Mouse (Mus musculus): ENCODE data around the gene Mael. TPM values are rescaled to one million over a fixed set of nuclear protein-coding genes. Genes with fewer than 3 reads are reported as not detected.

Gene Mael
- polyA plus RNA-seq, 1 experiment: not detected

DNA sequence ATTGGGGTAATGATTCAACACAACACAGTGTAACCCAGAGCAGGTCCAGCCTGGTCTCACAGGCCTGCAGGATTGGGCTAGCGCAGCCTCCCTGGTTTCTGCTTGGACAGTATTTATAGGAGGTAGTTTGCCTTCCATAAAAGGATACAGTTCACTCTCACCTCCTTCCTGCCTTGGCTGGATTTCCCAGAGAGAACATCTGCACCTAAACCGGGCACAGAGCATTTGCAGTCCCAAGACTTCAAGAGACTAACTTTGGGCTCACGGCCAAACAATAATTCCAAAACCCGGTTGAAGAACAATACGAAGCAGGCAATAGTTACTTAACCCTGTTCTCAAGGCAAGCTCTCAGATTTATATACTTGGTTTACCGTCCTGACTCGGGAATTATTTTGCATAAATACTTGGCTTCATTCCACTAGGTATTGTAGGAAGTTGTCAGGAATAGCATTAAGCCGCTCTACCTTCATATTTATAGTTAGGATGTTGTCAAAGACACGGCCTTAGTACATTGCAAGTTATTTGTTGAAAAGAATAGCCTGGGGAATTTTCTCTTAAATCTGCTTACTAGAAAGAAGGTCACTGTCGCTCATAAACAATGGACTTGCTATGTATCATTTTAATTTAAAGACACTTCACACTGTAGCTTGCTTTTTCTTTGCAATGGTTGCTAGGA, 55.5 kb downstream of the Mael start:
- Histone ChIP-seq H3K27ac (ENCODE audit: insufficient read depth, low read length) (no peak overlapping the region), H3K36me3 (ENCODE audit: control insufficient read depth, insufficient read depth, low read length) (no peaks in the 10 kb centered on the region), H3K4me3 (ENCODE audit: extremely low read depth, insufficient read depth, insufficient read length) (no peak overlapping the region), H3K27me3 (ENCODE audit: control insufficient read depth, insufficient read depth, low read length) (no peaks in the 10 kb centered on the region), H3K4me1 (ENCODE audit: control insufficient read depth, insufficient read depth, insufficient read length) (no peaks in the 10 kb centered on the region)
- DNase-seq (ENCODE audit: low read depth in 1 of 2, low spot score in 2 of 2): no peak
- TF ChIP-seq POLR2A (IDR thresholded peaks at IDR 0.05; ENCODE audit: low read depth, low read length) (no peak), CTCF (IDR thresholded peaks at IDR 0.05; ENCODE audit: extremely low read depth, insufficient read depth, insufficient read length, insufficient replicate concordance) (no peak)
- WGBS: 88% methylated on average over 10 of the region's 10 CpGs

DNA sequence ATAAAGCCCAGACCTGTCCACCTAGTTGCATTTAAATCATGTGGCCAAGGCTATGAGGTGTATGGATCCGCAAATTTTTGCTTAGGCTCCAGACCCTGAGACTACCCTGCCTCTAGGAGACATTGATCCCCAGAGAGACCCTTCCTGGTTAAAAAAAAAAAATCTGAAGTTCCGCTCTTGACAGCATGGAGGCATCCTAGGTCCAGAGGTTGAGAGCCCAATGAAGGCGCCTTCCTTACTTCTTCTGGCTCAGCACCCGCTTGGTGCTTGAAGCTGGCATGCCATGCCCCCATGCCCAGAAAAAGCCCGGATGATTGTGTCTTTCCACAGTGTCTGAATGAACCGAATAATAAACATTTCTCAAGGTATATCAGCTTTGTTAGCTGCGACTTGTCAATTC, 57.0 kb downstream of the Mael start:
- Histone ChIP-seq H3K27me3 (ENCODE audit: control insufficient read depth, insufficient read depth, low read length) (no peaks in the 10 kb centered on the region), H3K4me3 (ENCODE audit: extremely low read depth, insufficient read depth, insufficient read length) (no peak overlapping the region), H3K27ac (ENCODE audit: insufficient read depth, low read length) (no peak overlapping the region), H3K36me3 (ENCODE audit: control insufficient read depth, insufficient read depth, low read length) (no peaks in the 10 kb centered on the region), H3K4me1 (ENCODE audit: control insufficient read depth, insufficient read depth, insufficient read length) (no peaks in the 10 kb centered on the region)
- no peak for DNase-seq (ENCODE audit: low read depth in 1 of 2, low spot score in 2 of 2)
- no peak for TF ChIP-seq CTCF (IDR thresholded peaks at IDR 0.05; ENCODE audit: extremely low read depth, insufficient read depth, insufficient read length, insufficient replicate concordance)
- no peak for TF ChIP-seq POLR2A (IDR thresholded peaks at IDR 0.05; ENCODE audit: low read depth, low read length)
- 92% methylated on average over 7 of the region's 7 CpGs for WGBS

DNA sequence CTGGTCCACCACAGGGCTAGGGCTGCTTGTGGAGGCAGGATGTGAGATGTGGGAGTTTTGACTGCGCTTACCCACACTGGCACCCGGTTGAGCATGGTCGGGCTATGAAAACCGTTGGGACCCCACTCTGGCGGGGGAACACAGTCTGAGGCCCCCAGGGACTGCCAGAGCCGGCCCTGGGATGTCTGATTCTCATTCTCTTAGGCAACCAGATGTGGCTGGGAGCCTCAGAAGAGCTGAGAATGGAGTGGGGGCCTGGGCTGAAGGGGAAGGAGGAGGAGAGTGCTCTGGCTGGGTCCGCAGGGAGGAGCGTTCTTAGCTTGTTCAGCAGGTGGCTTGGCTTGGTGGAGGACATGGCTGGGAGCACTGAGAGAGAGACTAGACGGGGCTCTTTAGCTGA, 64.9 kb downstream of the Mael start:
- TF ChIP-seq CTCF (IDR thresholded peaks at IDR 0.05; ENCODE audit: extremely low read depth, insufficient read depth, insufficient read length, insufficient replicate concordance) (no peak), POLR2A (IDR thresholded peaks at IDR 0.05; ENCODE audit: low read depth, low read length) (no peak)
- Histone ChIP-seq H3K27me3 (ENCODE audit: control insufficient read depth, insufficient read depth, low read length) (no peaks in the 10 kb centered on the region), H3K4me1 (ENCODE audit: control insufficient read depth, insufficient read depth, insufficient read length) (no peaks in the 10 kb centered on the region), H3K36me3 (ENCODE audit: control insufficient read depth, insufficient read depth, low read length) (no peaks in the 10 kb centered on the region), H3K27ac (ENCODE audit: insufficient read depth, low read length) (no peak overlapping the region), H3K4me3 (ENCODE audit: extremely low read depth, insufficient read depth, insufficient read length) (no peak overlapping the region)
- 70% methylated on average over 9 of the region's 9 CpGs for WGBS
- DNase-seq (ENCODE audit: low read depth in 1 of 2, low spot score in 2 of 2): no peak

DNA sequence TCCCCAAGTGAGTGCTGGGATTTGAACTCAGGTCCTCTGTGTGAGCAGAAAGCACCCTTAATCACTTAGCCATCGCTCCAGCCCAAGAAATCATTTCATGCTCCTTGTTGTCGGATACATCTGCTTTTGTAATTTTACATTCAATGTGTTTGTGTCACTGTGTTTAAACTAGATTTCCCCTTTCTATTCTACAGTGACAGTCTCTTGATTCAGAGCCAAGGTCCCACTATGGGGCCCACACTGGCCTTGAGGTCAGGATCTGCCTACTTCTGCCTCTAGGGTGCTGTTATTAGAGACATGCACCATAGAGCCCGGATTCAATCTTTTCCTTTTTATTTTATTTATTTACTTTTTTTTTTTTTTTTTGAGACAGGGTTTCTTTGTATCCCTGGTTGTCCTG, 65.6 kb downstream of the Mael start:
- Histone ChIP-seq H3K27me3 (ENCODE audit: control insufficient read depth, insufficient read depth, low read length) (no peaks in the 10 kb centered on the region), H3K36me3 (ENCODE audit: control insufficient read depth, insufficient read depth, low read length) (no peaks in the 10 kb centered on the region), H3K27ac (ENCODE audit: insufficient read depth, low read length) (no peak overlapping the region), H3K4me3 (ENCODE audit: extremely low read depth, insufficient read depth, insufficient read length) (no peak overlapping the region), H3K4me1 (ENCODE audit: control insufficient read depth, insufficient read depth, insufficient read length) (no peaks in the 10 kb centered on the region)
- 70% methylated on average over 3 of the region's 3 CpGs for WGBS
- no peak for DNase-seq (ENCODE audit: low read depth in 1 of 2, low spot score in 2 of 2)
- TF ChIP-seq CTCF (IDR thresholded peaks at IDR 0.05; ENCODE audit: extremely low read depth, insufficient read depth, insufficient read length, insufficient replicate concordance) (no peak), POLR2A (IDR thresholded peaks at IDR 0.05; ENCODE audit: low read depth, low read length) (no peak)

DNA sequence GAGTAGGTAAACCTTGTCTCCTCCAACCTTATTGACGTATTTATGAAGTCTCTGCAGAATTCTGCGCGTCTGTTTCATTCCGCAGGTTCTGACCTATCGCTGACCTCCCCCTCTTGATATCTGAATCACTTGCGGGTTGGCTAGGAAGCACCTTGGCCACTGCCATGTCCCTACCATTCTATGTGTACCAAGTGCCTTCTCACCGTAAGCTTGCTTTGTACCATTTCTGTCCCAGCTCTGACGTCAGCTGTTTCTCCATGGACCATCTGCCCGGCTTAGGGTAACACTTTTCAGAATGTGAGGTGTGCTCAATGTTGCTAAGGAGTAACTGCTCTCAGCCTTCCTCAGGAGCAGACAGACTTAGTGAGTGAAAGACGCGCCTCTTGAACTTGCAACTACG, 67.7 kb downstream of the Mael start:
- WGBS: 94% methylated on average over 12 of the region's 12 CpGs
- Histone ChIP-seq H3K27me3 (ENCODE audit: control insufficient read depth, insufficient read depth, low read length) (no peaks in the 10 kb centered on the region), H3K27ac (ENCODE audit: insufficient read depth, low read length) (no peak overlapping the region), H3K4me3 (ENCODE audit: extremely low read depth, insufficient read depth, insufficient read length) (no peak overlapping the region), H3K4me1 (ENCODE audit: control insufficient read depth, insufficient read depth, insufficient read length) (no peaks in the 10 kb centered on the region), H3K36me3 (ENCODE audit: control insufficient read depth, insufficient read depth, low read length) (no peaks in the 10 kb centered on the region)
- TF ChIP-seq POLR2A (IDR thresholded peaks at IDR 0.05; ENCODE audit: low read depth, low read length) (no peak), CTCF (IDR thresholded peaks at IDR 0.05; ENCODE audit: extremely low read depth, insufficient read depth, insufficient read length, insufficient replicate concordance) (no peak)
- no peak for DNase-seq (ENCODE audit: low read depth in 1 of 2, low spot score in 2 of 2)

DNA sequence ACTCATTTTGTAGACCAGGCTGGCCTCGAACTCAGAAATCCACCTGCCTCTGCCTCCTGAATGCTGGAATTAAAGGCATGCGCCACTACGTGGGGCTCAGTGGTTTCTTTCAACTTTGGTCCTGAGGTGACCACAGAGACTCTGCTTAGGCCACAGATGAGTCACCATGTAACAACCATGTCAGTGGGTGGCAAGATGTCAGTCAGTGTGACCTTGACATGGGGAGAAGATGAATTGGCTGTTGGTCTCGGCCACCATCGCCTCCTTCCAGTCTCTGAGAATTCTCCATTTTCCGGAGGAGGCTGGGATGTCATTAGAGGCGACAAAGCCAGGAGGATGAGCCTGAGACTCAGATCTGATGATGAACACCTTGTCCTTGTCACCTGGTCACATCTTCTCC, 68.8 kb downstream of the Mael start:
- Histone ChIP-seq H3K27me3 (ENCODE audit: control insufficient read depth, insufficient read depth, low read length) (no peaks in the 10 kb centered on the region), H3K4me1 (ENCODE audit: control insufficient read depth, insufficient read depth, insufficient read length) (no peaks in the 10 kb centered on the region), H3K27ac (ENCODE audit: insufficient read depth, low read length) (no peak overlapping the region), H3K36me3 (ENCODE audit: control insufficient read depth, insufficient read depth, low read length) (no peaks in the 10 kb centered on the region), H3K4me3 (ENCODE audit: extremely low read depth, insufficient read depth, insufficient read length) (no peak overlapping the region)
- no peak for DNase-seq (ENCODE audit: low read depth in 1 of 2, low spot score in 2 of 2)
- TF ChIP-seq POLR2A (IDR thresholded peaks at IDR 0.05; ENCODE audit: low read depth, low read length): no peak
- 83% methylated on average over 7 of the region's 7 CpGs for WGBS

DNA sequence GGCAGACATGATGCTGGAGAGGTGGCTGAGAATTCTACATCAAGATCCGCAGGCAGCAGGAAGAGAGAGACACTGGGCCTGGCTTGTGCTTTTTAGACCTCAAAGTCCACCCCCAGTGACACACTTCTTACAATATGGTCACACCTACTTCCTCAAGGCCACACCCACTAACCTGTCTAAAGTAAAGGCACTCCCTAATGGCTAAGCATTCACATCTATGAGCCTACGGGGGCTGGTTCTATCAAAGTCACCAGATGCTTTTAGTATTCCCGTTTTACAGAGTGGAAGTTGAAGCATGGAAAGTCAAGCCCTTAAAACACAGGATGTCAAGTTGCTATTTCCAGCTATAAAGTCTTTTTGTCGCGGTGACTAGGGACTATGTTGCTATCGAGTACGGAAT, 70.5 kb downstream of the Mael start:
- DNase-seq (ENCODE audit: low read depth in 1 of 2, low spot score in 2 of 2): no peak
- H3K27me3 ChIP-seq (ENCODE audit: control insufficient read depth, insufficient read depth, low read length): no peaks in the 10 kb centered on the region
- H3K4me3 ChIP-seq (ENCODE audit: extremely low read depth, insufficient read depth, insufficient read length): no peak overlapping the region
- H3K36me3 ChIP-seq (ENCODE audit: control insufficient read depth, insufficient read depth, low read length): no peaks in the 10 kb centered on the region
- WGBS: 89% methylated on average over 7 of the region's 7 CpGs
- no peak overlapping the region for H3K27ac ChIP-seq (ENCODE audit: insufficient read depth, low read length)
- no peaks in the 10 kb centered on the region for H3K4me1 ChIP-seq (ENCODE audit: control insufficient read depth, insufficient read depth, insufficient read length)
- TF ChIP-seq CTCF (IDR thresholded peaks at IDR 0.05; ENCODE audit: extremely low read depth, insufficient read depth, insufficient read length, insufficient replicate concordance) (no peak), POLR2A (IDR thresholded peaks at IDR 0.05; ENCODE audit: low read depth, low read length) (no peak)
